Mouse (Mus musculus) T-cell, adult 66 days (primary cell): ENCODE measurements around the gene Letmd1. TPM values are rescaled to one million over a fixed set of nuclear protein-coding genes. Genes with fewer than 3 reads are reported as not detected.

Source experiments
- total RNA-seq, 2 experiments: library from RNA; stranded (reverse); gene quantifications; 3 replicates in 1 of 2; 4 replicates in 1 of 2; pipeline ENCODE4 v1.2.4; 2023

Gene Letmd1
- 10 to 100 TPM; 46.4 to 47.3 TPM for total RNA-seq

GRCm38 (mm10) chr15:100468295-100469188, at the start of gene Letmd1:
Letmd1 (plus strand) TSS chr15:100469023.

GRCm38 (mm10) chr15:100421758-100422197, 47.0 kb upstream of the Letmd1 start, which contains the start of gene Gm5475:
Gm5475 (plus strand) TSS chr15:100422147.

GRCm38 (mm10) chr15:100424396-100425122, 44.3 kb upstream of the Letmd1 start, which contains the start of gene Slc11a2:
Slc11a2 (minus strand) TSS chr15:100425072.

GRCm38 (mm10) chr15:100495102-100495501, 26.3 kb downstream of the Letmd1 start, which contains the start of gene Csrnp2:
Csrnp2 (minus strand) TSS chr15:100495488.

Other genes starting within 250 kb of the Letmd1 start
- 10 to 100 TPM; 90.9 to 92.3 TPM for gene Atf1, start 241.2 kb upstream of the Letmd1 start, total RNA-seq
- not detected for gene Tmprss12, start 188.2 kb upstream of the Letmd1 start, total RNA-seq
- 10 to 100 TPM; 23.5 to 26.5 TPM for gene Mettl7a1, start 164.9 kb upstream of the Letmd1 start, total RNA-seq
- gene Mettl7a3, start 134.1 kb upstream of the Letmd1 start, total RNA-seq = under 1 TPM in 1 of 2 experiments, not detected in 1; 0.62 TPM
- 1 to 10 TPM in 1 of 2 experiments, not detected in 1; 1.7 TPM for gene Methig1, start 115.9 kb upstream of the Letmd1 start, total RNA-seq
- under 1 TPM; 0.50 to 0.96 TPM for gene Mettl7a2, start 115.8 kb upstream of the Letmd1 start, total RNA-seq
- not detected for gene Higd1c, start 104.5 kb upstream of the Letmd1 start, total RNA-seq
- not detected for gene Gm5475, start 46.9 kb upstream of the Letmd1 start, total RNA-seq
- gene Slc11a2, start 44.0 kb upstream of the Letmd1 start, total RNA-seq = 10 to 100 TPM; 65.3 to 71.9 TPM
- 1 to 10 TPM; 6.6 to 7.3 TPM for gene Csrnp2, start 26.5 kb downstream of the Letmd1 start, total RNA-seq
- 10 to 100 TPM; 10.3 to 13.3 TPM for gene Tfcp2, start 83.0 kb downstream of the Letmd1 start, total RNA-seq
- 10 to 100 TPM; 46.0 to 64.0 TPM for gene Pou6f1, start 131.0 kb downstream of the Letmd1 start, total RNA-seq
- gene Dazap2, start 146.3 kb downstream of the Letmd1 start, total RNA-seq = 100 to 1,000 TPM; 357 to 372 TPM
- gene Smagp, start 167.9 kb downstream of the Letmd1 start, total RNA-seq = 1 to 10 TPM; 7.2 to 7.3 TPM
- 100 to 1,000 TPM; 415 to 448 TPM for gene Bin2, start 200.5 kb downstream of the Letmd1 start, total RNA-seq
- gene Cela1, start 218.9 kb downstream of the Letmd1 start, total RNA-seq = 1 to 10 TPM; 2.5 to 3.1 TPM